21 mouse cellular contexts compared by ENCODE assay signal in genomic region chr5:98019396-98019795, GRCm38 (mm10). TPM values are rescaled to one million over a fixed set of nuclear protein-coding genes. Genes with fewer than 3 reads are reported as not detected.
DNase-seq lines count a peak whose midpoint lies in the region; ATAC-seq and TF ChIP-seq lines count a peak whose summit lies in the region.
"Had no signal": no experiment of that assay in that cellular context is flagged by ENCODE, and none has a peak within 500 bp of the region (broad histone marks: within the 10 kb centered on the region; RNA-seq: fewer than 3 reads in every experiment).

No protein-coding gene starts in this region.

- no peaks in the 10 kb centered on the region for H3K27me3 ChIP-seq in liver, adult 2 months (ENCODE audit: control insufficient read depth, insufficient read depth, low read length)
- H3K27me3 ChIP-seq in liver, postnatal 0 days (ENCODE audit: insufficient read depth, low read length): no peaks in the 10 kb centered on the region
- H3K27me3 ChIP-seq in CH12.LX (replicated peaks): no peaks in the 10 kb centered on the region
- H3K27me3 ChIP-seq in intestine, embryonic 16.5 days (replicated peaks; ENCODE audit: control insufficient read depth, insufficient read depth, low read length): no peaks in the 10 kb centered on the region
- no peaks in the 10 kb centered on the region for H3K27me3 ChIP-seq in kidney, embryonic 14.5 days (ENCODE audit: control insufficient read depth, insufficient read depth, low read length)
- H3K27me3 ChIP-seq: embryonic facial prominence, embryonic 13.5 days; forebrain, embryonic 12.5 days; hindbrain, embryonic 12.5 days had no signal

- no peak overlapping the region for H3K4me3 ChIP-seq in liver, adult 2 months (ENCODE audit: insufficient read depth, low read depth, low read length)
- no peak overlapping the region for H3K4me3 ChIP-seq in liver, postnatal 0 days (ENCODE audit: low read depth, low read length)
- H3K4me3 ChIP-seq in CH12.LX (replicated peaks in 1 of 3; ENCODE audit: low read depth in 2 of 3, low read length in 2 of 3, poor library complexity in 1 of 3): no peak overlapping the region
- H3K4me3 ChIP-seq in intestine, embryonic 16.5 days (ENCODE audit: low read length): no peak overlapping the region
- H3K4me3 ChIP-seq in kidney, embryonic 14.5 days (ENCODE audit: low read length): no peak overlapping the region
- H3K4me3 ChIP-seq: embryonic facial prominence, embryonic 13.5 days; forebrain, embryonic 12.5 days; heart, embryonic 10.5 days; hindbrain, embryonic 12.5 days had no signal

- no peak for ATAC-seq in liver, postnatal 0 days
- peak; percentile 79 for ATAC-seq in intestine, embryonic 16.5 days
- ATAC-seq in kidney, embryonic 14.5 days (ENCODE audit: low FRiP score, low TSS enrichment): no peak
- ATAC-seq: forebrain, embryonic 16.5 days; hindbrain, embryonic 16.5 days had no signal

- dilution Hi-C loops in CH12.LX (cut with MboI; ENCODE audit: extremely low pct_ligation_motif_present, extremely low pct_unique_long_range_greater_than_20kb, low sequenced_read_pairs): no loop called here

- H3K4me1 ChIP-seq in liver, adult 2 months (ENCODE audit: control insufficient read depth, insufficient read depth, low read length): no peaks in the 10 kb centered on the region
- H3K4me1 ChIP-seq in liver, postnatal 0 days (ENCODE audit: insufficient read depth): peaks cover 2% of the 10 kb centered on the region; the same call in 1 of the 2 replicates
- H3K4me1 ChIP-seq in CH12.LX (ENCODE audit: control insufficient read depth in 1 of 2, insufficient read depth in 2 of 2): peaks cover 25 to 59% of the 10 kb centered on the region in 2 experiments
- peaks cover 6% of the 10 kb centered on the region; the same call in 1 of the 2 replicates for H3K4me1 ChIP-seq in intestine, embryonic 16.5 days (ENCODE audit: control insufficient read depth, insufficient read depth, low read length)
- no peaks in the 10 kb centered on the region for H3K4me1 ChIP-seq in kidney, embryonic 14.5 days (ENCODE audit: control insufficient read depth, insufficient read depth, low read length)
- H3K4me1 ChIP-seq: embryonic facial prominence, embryonic 13.5 days; hindbrain, embryonic 12.5 days had no signal

- H3K27ac ChIP-seq in liver, adult 2 months (replicated peaks; ENCODE audit: insufficient read depth, low read depth, low read length): no peak overlapping the region
- no peak overlapping the region for H3K27ac ChIP-seq in liver, postnatal 0 days (ENCODE audit: low read depth)
- H3K27ac ChIP-seq in CH12.LX (ENCODE audit: insufficient read depth, low read depth): peak overlapping the region; percentile 97
- no peak overlapping the region; the same call in 1 of the 2 replicates for H3K27ac ChIP-seq in intestine, embryonic 16.5 days (ENCODE audit: low read length)
- H3K27ac ChIP-seq in kidney, embryonic 14.5 days (ENCODE audit: low read depth, low read length): no peak overlapping the region
- H3K27ac ChIP-seq: embryonic facial prominence, embryonic 13.5 days; forebrain, embryonic 12.5 days; heart, embryonic 10.5 days; hindbrain, embryonic 12.5 days had no signal

- no peaks in the 10 kb centered on the region for H3K79me2 ChIP-seq in liver, adult 2 months (ENCODE audit: control insufficient read depth, insufficient read depth, low read length)
- H3K79me2 ChIP-seq in CH12.LX (replicated peaks; ENCODE audit: control insufficient read depth, extremely low read depth, insufficient read depth, poor library complexity, severe bottlenecking): no peaks in the 10 kb centered on the region; the same call in 1 of the 2 replicates

- H3K4me2 ChIP-seq in liver, postnatal 0 days (ENCODE audit: low read depth, low read length): no peak overlapping the region
- peak overlapping the region; percentile 47 for H3K4me2 ChIP-seq in CH12.LX (ENCODE audit: insufficient read depth, low read depth, poor library complexity, severe bottlenecking)
- H3K4me2 ChIP-seq in intestine, embryonic 16.5 days (ENCODE audit: low read depth, low read length): no peak overlapping the region
- no peak overlapping the region for H3K4me2 ChIP-seq in kidney, embryonic 14.5 days (replicated peaks; ENCODE audit: low read depth, low read length)
- H3K4me2 ChIP-seq: embryonic facial prominence, embryonic 13.5 days; forebrain, embryonic 12.5 days; hindbrain, embryonic 12.5 days had no signal

- WGBS in liver, adult 2 months: 36% methylated on average over 1 of the region's 1 CpGs
- 77% methylated on average over 1 of the region's 1 CpGs for WGBS in liver, postnatal 0 days (ENCODE audit: insufficient replicate concordance)
- WGBS in intestine, embryonic 16.5 days: 48% methylated on average over 1 of the region's 1 CpGs
- WGBS in kidney, embryonic 14.5 days: 14% methylated on average over 1 of the region's 1 CpGs

- no peaks in the 10 kb centered on the region for H3K9me3 ChIP-seq in liver, postnatal 0 days (ENCODE audit: low read length)
- H3K9me3 ChIP-seq in CH12.LX (replicated peaks; ENCODE audit: low read length): no peaks in the 10 kb centered on the region
- no peaks in the 10 kb centered on the region for H3K9me3 ChIP-seq in intestine, embryonic 16.5 days (ENCODE audit: control insufficient read depth, low read length)
- no peaks in the 10 kb centered on the region for H3K9me3 ChIP-seq in kidney, embryonic 14.5 days (ENCODE audit: control insufficient read depth, low read length)
- H3K9me3 ChIP-seq: embryonic facial prominence, embryonic 13.5 days; forebrain, embryonic 12.5 days; heart, embryonic 10.5 days; hindbrain, embryonic 12.5 days had no signal

- no peak for TF ChIP-seq EP300 in liver, postnatal 0 days (IDR thresholded peaks at IDR 0.05; ENCODE audit: low read depth)
- TF ChIP-seq EP300 in CH12.LX (IDR thresholded peaks at IDR 0.05; ENCODE audit: low read length): 0 out of 2 replicates have a peak, but pooled peaks have one; percentile 37

- in situ Hi-C loops in CH12.LX (cut with MboI; ENCODE audit: low pct_ligation_motif_present, low pct_unique_long_range_greater_than_20kb, low sequenced_read_pairs): no loop called here

- TF ChIP-seq POLR2A in liver, adult 2 months (IDR thresholded peaks at IDR 0.05; ENCODE audit: extremely low read depth, insufficient read depth, low read length): no peak
- TF ChIP-seq POLR2A in CH12.LX (IDR thresholded peaks at IDR 0.05; ENCODE audit: low read depth, low read length): no peak

- peaks cover 4% of the 10 kb centered on the region; the same call in 1 of the 2 replicates for H3K36me3 ChIP-seq in liver, adult 2 months (ENCODE audit: control insufficient read depth, insufficient read depth, low read length)
- peaks cover 5% of the 10 kb centered on the region; the same call in 1 of the 2 replicates for H3K36me3 ChIP-seq in liver, postnatal 0 days (replicated peaks; ENCODE audit: insufficient read depth, low read length)
- peaks cover 0 to 2% of the 10 kb centered on the region in 2 experiments for H3K36me3 ChIP-seq in CH12.LX (replicated peaks in 1 of 2; ENCODE audit: control insufficient read depth in 1 of 2, insufficient read depth in 1 of 2, low read length in 1 of 2)
- H3K36me3 ChIP-seq in intestine, embryonic 16.5 days (ENCODE audit: control insufficient read depth, insufficient read depth, low read length): no peaks in the 10 kb centered on the region
- peaks cover 8% of the 10 kb centered on the region; the same call in 1 of the 2 replicates for H3K36me3 ChIP-seq in kidney, embryonic 14.5 days (ENCODE audit: control insufficient read depth, insufficient read depth, low read length)
- H3K36me3 ChIP-seq: hindbrain, embryonic 12.5 days had no signal

- no peak for TF ChIP-seq CTCF in liver, adult 2 months (IDR thresholded peaks at IDR 0.05; ENCODE audit: low read depth, low read length)
- no peak for TF ChIP-seq CTCF in liver, postnatal 0 days (IDR thresholded peaks at IDR 0.05; ENCODE audit: low read depth)
- no peak for TF ChIP-seq CTCF in CH12.LX (conservative IDR thresholded peaks at IDR 0.05 in 1 of 2, IDR thresholded peaks at IDR 0.05 in 1 of 2; ENCODE audit: low read depth in 2 of 2, low read length in 2 of 2)

- no peak for TF ChIP-seq RAD21 in CH12.LX (IDR thresholded peaks at IDR 0.05; ENCODE audit: low read depth, low read length)

- peak; percentile 37 for DNase-seq in liver, adult 2 months (ENCODE audit: extremely low read depth, low read depth, low spot score)
- no peak for DNase-seq in liver, postnatal 0 days
- peak; percentile 77 for DNase-seq in CH12.LX (ENCODE audit: extremely low read depth)
- no peak for DNase-seq in thymus, postnatal 0 days (ENCODE audit: low spot score)
- no peak for DNase-seq in testis, postnatal 10 days (ENCODE audit: low spot score)
- DNase-seq: adrenal gland, postnatal 10 days; cerebellum, adult 11 months; cerebellum, adult 8-10 months; cerebellum, postnatal 36 days; gastrocnemius, postnatal 10 days; heart, adult 18-20 months; heart, postnatal 10 days; heart, postnatal 4 days had no signal

- H3K9ac ChIP-seq in liver, adult 2 months (ENCODE audit: low read depth, low read length): no peak overlapping the region
- no peak overlapping the region for H3K9ac ChIP-seq in liver, postnatal 0 days (replicated peaks)
- H3K9ac ChIP-seq in CH12.LX (ENCODE audit: insufficient read depth, low read depth): no peak overlapping the region; the same call in 1 of the 2 replicates
- H3K9ac ChIP-seq in intestine, embryonic 16.5 days (ENCODE audit: low read depth, low read length): no peak overlapping the region
- no peak overlapping the region for H3K9ac ChIP-seq in kidney, embryonic 14.5 days (ENCODE audit: low read depth, low read length)
- H3K9ac ChIP-seq: embryonic facial prominence, embryonic 13.5 days; forebrain, embryonic 12.5 days; hindbrain, embryonic 12.5 days had no signal

TF ChIP-seq in CH12.LX, 34 proteins besides CTCF, POLR2A, EP300 and RAD21:
- peak; percentile 82 for TF ChIP-seq BHLHE40 (IDR thresholded peaks at IDR 0.05; ENCODE audit: low read depth, low read length)
- peak; percentile 92 for TF ChIP-seq ETS1 (conservative IDR thresholded peaks at IDR 0.05; ENCODE audit: low read depth, low read length)
- TF ChIP-seq UBTF (IDR thresholded peaks at IDR 0.05; ENCODE audit: low read depth, low read length): no peak
TF ChIP-seq in CH12.LX: peak in this region for 2.

RNA-seq across cellular contexts. Expression of gene Antxr2, which starts 11.4 kb away (rescaled TPM):
- 18.3 and 24.9 TPM in 2 replicates for total RNA-seq in liver, adult 2 months (2014; rRNA removed)
- 5.2 and 5.5 TPM in 2 replicates for polyA plus RNA-seq in liver, adult 2 months (2012; rRNA removed)
- polyA plus RNA-seq in liver, postnatal 0 days (2015; fragmentation: Nextera tagmentation; extraction: Ambion mirVana): 4.6 and 5.8 TPM in 2 replicates
- 3.6 and 4.8 TPM in 2 replicates for total RNA-seq in CH12.LX (2012; rRNA removed)
- total RNA-seq in CH12.LX (2014; rRNA removed): 3.9 and 4.5 TPM in 2 replicates
- 4.0 and 6.4 TPM in 2 replicates for polyA plus RNA-seq in CH12.LX (2012; ENCODE audit: insufficient read length, low read depth)
- 19.7 and 21.3 TPM in 2 replicates for polyA plus RNA-seq in intestine, embryonic 16.5 days (2015; fragmentation: Nextera tagmentation; extraction: Ambion mirVana)
- 8.2 and 18.5 TPM in 2 replicates for polyA plus RNA-seq in kidney, embryonic 14.5 days (2014; fragmentation: Nextera tagmentation; extraction: Ambion mirVana)
- polyA plus RNA-seq in thymus, postnatal 0 days (2015; fragmentation: Nextera tagmentation; extraction: Ambion mirVana): 6.5 and 7.0 TPM in 2 replicates

Comparison
In these comparisons a context has a peak if more than half of its experiments do, and no peak if none do; other contexts are left out.
1. DNase-seq: peak in liver, adult 2 months (single experiment) and CH12.LX (single experiment); none in liver, postnatal 0 days (single experiment), thymus, postnatal 0 days (single experiment) and testis, postnatal 10 days (single experiment).